Mouse (Mus musculus): ENCODE measurements around the gene Prdm13.

DNA sequence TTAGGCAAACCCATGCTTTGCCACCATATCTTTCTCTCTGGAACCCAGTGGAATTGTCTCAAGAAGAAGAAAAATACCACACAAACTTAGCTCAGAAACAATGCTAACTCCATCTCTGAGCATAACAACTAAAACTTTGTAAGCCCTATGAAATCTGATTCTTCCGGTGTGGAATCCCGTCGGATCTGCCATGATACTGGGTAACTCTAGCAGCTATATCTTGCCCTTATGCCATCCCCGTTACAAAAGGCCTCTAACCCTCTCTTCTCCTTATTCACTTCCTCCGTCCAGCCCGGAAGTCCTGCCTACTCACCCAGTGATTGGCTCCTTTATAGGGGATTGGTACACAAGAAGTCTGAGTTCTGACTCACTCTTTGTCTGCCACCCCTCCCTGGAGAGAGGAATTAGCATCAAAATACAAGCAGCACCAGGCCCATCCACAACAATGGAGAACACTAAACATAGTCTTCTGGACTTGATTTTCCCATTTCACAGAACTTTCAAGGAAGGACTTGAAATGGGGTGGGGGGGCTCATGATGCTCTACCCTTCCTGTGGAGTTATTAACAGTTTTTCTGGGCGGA lies 37.1 kb upstream of the Prdm13 start:
- TF ChIP-seq GATA1 (IDR thresholded peaks at IDR 0.05; ENCODE audit: low read length) (no peak), TAL1 (IDR thresholded peaks at IDR 0.05; ENCODE audit: low read length) (no peak)

Data from erythroblast, embryonic 14.5 days (primary cell).